Mouse (Mus musculus) megakaryocyte, adult 5-6 weeks (primary cell): ENCODE results near the gene Ppfibp1. TPM values are rescaled to one million over a fixed set of nuclear protein-coding genes. Genes with fewer than 3 reads are reported as not detected.
"Not testable (repeated sequence)": the region's sequence is repeated elsewhere in the genome, so short reads cannot be mapped to it uniquely, and the experiment has no call there.

Experiments used
- ATAC-seq: 2 replicates; pipeline ENCODE4 v1.8.0; 2016; ENCODE audit warnings: mild to moderate bottlenecking, inconsistent platforms; ENCODE audit not compliant: poor library complexity, severe bottlenecking
- total RNA-seq, 2 experiments: library from RNA; stranded (forward) in 1 of 2; stranded (reverse) in 1 of 2; fragments of 153-499, 151-499 nt in 1 of 2; fragments of 221-1000, 200-1000 nt in 1 of 2; gene quantifications; 2 replicates each; pipeline versions ENCODE4 v1.2.3 to v1.2.4; 2015 to 2017

The Ppfibp1 gene
- total RNA-seq (2015) (4.0 and 5.0 TPM in 2 replicates), total RNA-seq (2017) (10.5 and 11.9 TPM in 2 replicates)

GRCm38 (mm10) chr6:146887958-146888659 lies at the start of gene Ppfibp1:
TSS of gene Ppfibp1 (plus strand) at chr6:146888487.
- ATAC-seq: peak; percentile 90

GRCm38 (mm10) chr6:146838863-146839262 lies 49.4 kb upstream of the Ppfibp1 start:
- ATAC-seq: no peak

GRCm38 (mm10) chr6:146844867-146845266 lies 43.4 kb upstream of the Ppfibp1 start:
- ATAC-seq: no peak

- ATAC-seq: no peak
Measured at GRCm38 (mm10) chr6:146845347-146845746, 42.9 kb upstream of the Ppfibp1 start.

- ATAC-seq: no peak
Measured at GRCm38 (mm10) chr6:146845961-146846750, 42.1 kb upstream of the Ppfibp1 start.

GRCm38 (mm10) chr6:146847402-146847801 lies 40.9 kb upstream of the Ppfibp1 start:
- ATAC-seq: no peak

GRCm38 (mm10) chr6:146848281-146848680 lies 40.0 kb upstream of the Ppfibp1 start:
- ATAC-seq: no peak

GRCm38 (mm10) chr6:146850050-146850449 lies 38.2 kb upstream of the Ppfibp1 start, which contains the start of gene Smco2:
TSS of gene Smco2 (plus strand) at chr6:146850104.
- ATAC-seq: no peak

- no peak for ATAC-seq
Measured at GRCm38 (mm10) chr6:146851916-146852315, 36.4 kb upstream of the Ppfibp1 start.

- no peak for ATAC-seq
Measured at GRCm38 (mm10) chr6:146852739-146853138, 35.5 kb upstream of the Ppfibp1 start.

- ATAC-seq: peak; percentile 37; the same call in 1 of the 2 replicates
Measured at GRCm38 (mm10) chr6:146855185-146855584, 33.1 kb upstream of the Ppfibp1 start.

GRCm38 (mm10) chr6:146857386-146857785 lies 30.9 kb upstream of the Ppfibp1 start:
- ATAC-seq: no peak

- ATAC-seq: no peak
Measured at GRCm38 (mm10) chr6:146863154-146863553, 25.1 kb upstream of the Ppfibp1 start.

GRCm38 (mm10) chr6:146864370-146864769 lies 23.9 kb upstream of the Ppfibp1 start:
- not testable (repeated sequence) for ATAC-seq

- ATAC-seq: no peak
Measured at GRCm38 (mm10) chr6:146865701-146866100, 22.6 kb upstream of the Ppfibp1 start.

GRCm38 (mm10) chr6:146871975-146872374 lies 16.3 kb upstream of the Ppfibp1 start:
- peak; percentile 75 for ATAC-seq

GRCm38 (mm10) chr6:146874415-146874814 lies 13.9 kb upstream of the Ppfibp1 start:
- no peak for ATAC-seq

- ATAC-seq: no peak
Measured at GRCm38 (mm10) chr6:146876820-146877219, 11.5 kb upstream of the Ppfibp1 start.

- ATAC-seq: no peak
Measured at GRCm38 (mm10) chr6:146877425-146878045, 10.8 kb upstream of the Ppfibp1 start.

- no peak for ATAC-seq
Measured at GRCm38 (mm10) chr6:146878926-146879325, 9.4 kb upstream of the Ppfibp1 start.

GRCm38 (mm10) chr6:146879856-146880255 lies 8.4 kb upstream of the Ppfibp1 start:
- ATAC-seq: no peak
